Mouse (Mus musculus): Measurements from ENCODE around the gene Srprb. TPM values are rescaled to one million over a fixed set of nuclear protein-coding genes. Genes with fewer than 3 reads are reported as not detected.
A peak's percentile ranks its signal among the peaks of the same experiment; 100 is the strongest.

The Srprb gene
- polyA plus RNA-seq, 1 experiment: 48.8 TPM

- peak overlapping the region; percentile 38; the same call in 1 of the 2 replicates for H3K27ac ChIP-seq (ENCODE audit: insufficient read depth, low read length)
- WGBS: 58% methylated on average over 7 of the region's 7 CpGs
These were observed 32.1 kb upstream of the Srprb start for GRCm38 (mm10) chr9:103234059-103234458.

GRCm38 (mm10) chr9:103233006-103233395 lies 31.1 kb upstream of the Srprb start:
- Histone ChIP-seq H3K27ac (ENCODE audit: insufficient read depth, low read length) (no peak overlapping the region; the same call in 1 of the 2 replicates), H3K4me1 (ENCODE audit: control insufficient read depth, insufficient read depth, low read length) (peaks cover 3% of the 10 kb centered on the region; the same call in 1 of the 2 replicates), H3K4me3 (replicated peaks; ENCODE audit: insufficient read depth, low read depth, low read length) (no peak overlapping the region), H3K27me3 (ENCODE audit: control insufficient read depth, insufficient read depth, low read length) (no peaks in the 10 kb centered on the region)
- WGBS: 81% methylated on average over 7 of the region's 7 CpGs
- DNase-seq: no peak
- no peak for TF ChIP-seq POLR2A (IDR thresholded peaks at IDR 0.05; ENCODE audit: borderline replicate concordance, insufficient read depth, low read length)
- TF ChIP-seq CTCF (IDR thresholded peaks at IDR 0.05; ENCODE audit: borderline replicate concordance, insufficient read depth, low read depth, low read length): no peak

More at GRCm38 (mm10) chr9:103234059-103234458, 32.1 kb upstream of the Srprb start:
- TF ChIP-seq POLR2A (IDR thresholded peaks at IDR 0.05; ENCODE audit: borderline replicate concordance, insufficient read depth, low read length) (no peak), CTCF (IDR thresholded peaks at IDR 0.05; ENCODE audit: borderline replicate concordance, insufficient read depth, low read depth, low read length) (no peak)
- H3K4me3 ChIP-seq (replicated peaks; ENCODE audit: insufficient read depth, low read depth, low read length): no peak overlapping the region
- H3K27me3 ChIP-seq (ENCODE audit: control insufficient read depth, insufficient read depth, low read length): no peaks in the 10 kb centered on the region
- no peak for DNase-seq
- peaks cover 3% of the 10 kb centered on the region; the same call in 1 of the 2 replicates for H3K4me1 ChIP-seq (ENCODE audit: control insufficient read depth, insufficient read depth, low read length)

DNA sequence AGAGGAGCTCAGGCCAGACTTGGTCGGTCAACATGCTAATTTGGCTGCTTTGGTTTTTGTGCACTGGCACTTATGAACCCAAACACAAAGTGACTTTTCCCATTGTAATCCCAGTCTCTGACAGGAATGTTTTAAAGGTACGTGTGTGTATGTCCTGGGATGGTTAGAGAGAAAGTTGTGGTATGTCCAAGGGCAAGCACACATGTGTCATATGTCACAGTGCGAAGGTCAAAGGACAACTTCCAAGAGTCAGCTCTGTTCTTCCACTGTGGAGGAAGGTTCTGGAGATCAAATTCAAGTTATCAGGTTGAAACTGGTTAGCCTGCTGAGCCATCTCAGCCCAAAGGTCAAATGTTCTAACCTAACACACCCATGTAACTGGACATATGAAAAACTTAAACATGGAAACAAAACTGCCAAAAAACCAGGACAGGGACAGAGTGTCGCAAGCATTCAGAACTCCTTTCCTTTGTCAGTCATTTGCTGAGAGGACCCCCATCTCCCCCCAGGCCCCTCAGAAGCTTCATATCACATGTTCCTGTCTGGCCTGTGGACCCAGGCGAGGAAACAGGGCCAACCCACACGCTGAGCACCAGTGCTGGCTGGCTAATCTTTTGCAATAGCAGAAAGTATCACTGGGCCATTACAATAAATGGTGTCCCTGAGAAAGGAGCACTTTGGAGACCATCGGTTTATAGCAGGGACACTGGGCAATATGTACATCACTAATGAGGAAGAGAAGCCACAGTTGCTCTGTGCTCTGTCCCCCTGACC lies 30.5 kb upstream of the Srprb start:
- Histone ChIP-seq H3K4me3 (replicated peaks; ENCODE audit: insufficient read depth, low read depth, low read length) (no peak overlapping the region), H3K27me3 (ENCODE audit: control insufficient read depth, insufficient read depth, low read length) (no peaks in the 10 kb centered on the region), H3K4me1 (ENCODE audit: control insufficient read depth, insufficient read depth, low read length) (peaks cover 3% of the 10 kb centered on the region; the same call in 1 of the 2 replicates), H3K27ac (ENCODE audit: insufficient read depth, low read length) (no peak overlapping the region)
- DNase-seq: no peak
- 87% methylated on average over 7 of the region's 7 CpGs for WGBS
- no peak for TF ChIP-seq POLR2A (IDR thresholded peaks at IDR 0.05; ENCODE audit: borderline replicate concordance, insufficient read depth, low read length)
- TF ChIP-seq CTCF (IDR thresholded peaks at IDR 0.05; ENCODE audit: borderline replicate concordance, insufficient read depth, low read depth, low read length): no peak

- WGBS: 26% methylated on average over 29 of the region's 29 CpGs
- Histone ChIP-seq H3K27me3 (ENCODE audit: control insufficient read depth, insufficient read depth, low read length) (no peaks in the 10 kb centered on the region), H3K27ac (ENCODE audit: insufficient read depth, low read length) (peak within 1 kb of the TSS; percentile 31; the same call in 1 of the 2 replicates), H3K4me1 (ENCODE audit: control insufficient read depth, insufficient read depth, low read length) (peaks cover 3% of the 10 kb centered on the region; the same call in 1 of the 2 replicates), H3K4me3 (replicated peaks; ENCODE audit: insufficient read depth, low read depth, low read length) (peak within 1 kb of the TSS; percentile 29)
- peak; percentile 39 to 51 for DNase-seq
- TF ChIP-seq CTCF (IDR thresholded peaks at IDR 0.05; ENCODE audit: borderline replicate concordance, insufficient read depth, low read depth, low read length) (no peak), POLR2A (IDR thresholded peaks at IDR 0.05; ENCODE audit: borderline replicate concordance, insufficient read depth, low read length) (0 out of 2 replicates have a peak, but pooled peaks have one; percentile 21)
These were observed 28.4 kb upstream of the Srprb start, which contains the start of the genes Gm20425 and Trf for GRCm38 (mm10) chr9:103230151-103230951. TSS of gene Gm20425 (minus strand) at chr9:103230307. TSS of gene Trf (minus strand) at chr9:103230444.

GRCm38 (mm10) chr9:103229037-103229867 lies 27.3 kb upstream of the Srprb start:
- WGBS: 87% methylated on average over 15 of the region's 15 CpGs
- peak overlapping the region; percentile 0 for H3K4me3 ChIP-seq (replicated peaks; ENCODE audit: insufficient read depth, low read depth, low read length)

GRCm38 (mm10) chr9:103228370-103229003 lies 26.6 kb upstream of the Srprb start:
- no peak for DNase-seq
- Histone ChIP-seq H3K4me1 (ENCODE audit: control insufficient read depth, insufficient read depth, low read length) (peaks cover 3% of the 10 kb centered on the region; the same call in 1 of the 2 replicates), H3K4me3 (replicated peaks; ENCODE audit: insufficient read depth, low read depth, low read length) (no peak overlapping the region), H3K27ac (ENCODE audit: insufficient read depth, low read length) (no peak overlapping the region), H3K27me3 (ENCODE audit: control insufficient read depth, insufficient read depth, low read length) (no peaks in the 10 kb centered on the region)
- 82% methylated on average over 13 of the region's 13 CpGs for WGBS
- TF ChIP-seq CTCF (IDR thresholded peaks at IDR 0.05; ENCODE audit: borderline replicate concordance, insufficient read depth, low read depth, low read length) (no peak), POLR2A (IDR thresholded peaks at IDR 0.05; ENCODE audit: borderline replicate concordance, insufficient read depth, low read length) (no peak)

More at GRCm38 (mm10) chr9:103229037-103229867, 27.3 kb upstream of the Srprb start:
- H3K4me1 ChIP-seq (ENCODE audit: control insufficient read depth, insufficient read depth, low read length): peaks cover 3% of the 10 kb centered on the region; the same call in 1 of the 2 replicates
- H3K27me3 ChIP-seq (ENCODE audit: control insufficient read depth, insufficient read depth, low read length): no peaks in the 10 kb centered on the region
- peak overlapping the region; percentile 31; the same call in 1 of the 2 replicates for H3K27ac ChIP-seq (ENCODE audit: insufficient read depth, low read length)
- DNase-seq: no peak
- TF ChIP-seq CTCF (IDR thresholded peaks at IDR 0.05; ENCODE audit: borderline replicate concordance, insufficient read depth, low read depth, low read length) (no peak), POLR2A (IDR thresholded peaks at IDR 0.05; ENCODE audit: borderline replicate concordance, insufficient read depth, low read length) (no peak)

Data from cerebellum, adult 2 months (tissue).